Mouse (Mus musculus) liver, embryonic 11.5 days (tissue): Measurements from ENCODE around the gene Arih2. TPM values are rescaled to one million over a fixed set of nuclear protein-coding genes. Genes with fewer than 3 reads are reported as not detected.

Source experiments
- ATAC-seq: fragments of 200-750 bp; cut with Nextera tagmentation; replicated peaks from 2 replicates; pipeline ENCODE4 v1.8.0; 2017; ENCODE audit warnings: moderate number of reproducible peaks, mild to moderate bottlenecking, moderate TSS enrichment, moderate library complexity; ENCODE audit not compliant: low FRiP score
- DNase-seq: peaks from one replicate; pipeline ENCODE4 v3.0.0-alpha.2; 2017; ENCODE audit warnings: low spot score
- H3K27ac ChIP-seq: fragments of 300-500 bp; sonication (generic); 2 replicates; pipeline ENCODE4 v1.5.1; 2014; ENCODE audit warnings: mild to moderate bottlenecking, low read depth, low read length, control low read depth
- H3K27me3 ChIP-seq: fragments of 300-500 bp; sonication (generic); replicated peaks from 2 replicates; pipeline ENCODE4 v1.6.1; 2014; ENCODE audit warnings: low read length, mixed read lengths; ENCODE audit not compliant: control insufficient read depth, insufficient read depth
- H3K36me3 ChIP-seq: fragments of 300-500 bp; sonication (generic); 2 replicates; pipeline ENCODE4 v1.6.1; 2014; ENCODE audit warnings: mild to moderate bottlenecking, low read length, moderate library complexity, mixed read lengths; ENCODE audit not compliant: control insufficient read depth, insufficient read depth
- H3K4me1 ChIP-seq: fragments of 300-500 bp; sonication (generic); replicated peaks from 2 replicates; pipeline ENCODE4 v1.6.1; 2014; ENCODE audit warnings: low read length, mixed read lengths; ENCODE audit not compliant: control insufficient read depth, insufficient read depth
- H3K4me2 ChIP-seq: fragments of 300-500 bp; sonication (generic); 2 replicates; pipeline ENCODE4 v1.6.1; 2014; ENCODE audit warnings: mild to moderate bottlenecking, control low read depth, moderate library complexity
- H3K4me3 ChIP-seq: fragments of 300-500 bp; sonication (generic); 2 replicates; pipeline ENCODE4 v1.5.1; 2014; ENCODE audit warnings: low read depth, low read length, control low read depth
- H3K9ac ChIP-seq: fragments of 300-500 bp; sonication (generic); 2 replicates; pipeline ENCODE4 v1.6.1; 2014; ENCODE audit warnings: low read depth, low read length, control low read depth
- H3K9me3 ChIP-seq: fragments of 300-500 bp; sonication (generic); 2 replicates; pipeline ENCODE4 v1.6.1; 2016; ENCODE audit warnings: low read length, inconsistent platforms, mixed read lengths; ENCODE audit not compliant: control insufficient read depth
- WGBS: fragments of 180-500 bp; shearing (Covaris S2); extraction: QIAGEN DNeasy Blood & Tissue Kit; methylation state at CpG from one replicate; pipeline ENCODE4 v1.1.7; 2014; 5-methylcytosine and 5-hydroxymethylcytosine counted together
- polyA plus RNA-seq: library from polyadenylated mRNA; unstranded; fragments of >200 nt; fragmentation: Nextera tagmentation; extraction: Ambion mirVana; gene quantifications from 2 replicates; pipeline ENCODE4 v1.2.1, GENCODE M21; 2014

The Arih2 gene
- 47.7 and 54.2 TPM in 2 replicates for polyA plus RNA-seq

DNA sequence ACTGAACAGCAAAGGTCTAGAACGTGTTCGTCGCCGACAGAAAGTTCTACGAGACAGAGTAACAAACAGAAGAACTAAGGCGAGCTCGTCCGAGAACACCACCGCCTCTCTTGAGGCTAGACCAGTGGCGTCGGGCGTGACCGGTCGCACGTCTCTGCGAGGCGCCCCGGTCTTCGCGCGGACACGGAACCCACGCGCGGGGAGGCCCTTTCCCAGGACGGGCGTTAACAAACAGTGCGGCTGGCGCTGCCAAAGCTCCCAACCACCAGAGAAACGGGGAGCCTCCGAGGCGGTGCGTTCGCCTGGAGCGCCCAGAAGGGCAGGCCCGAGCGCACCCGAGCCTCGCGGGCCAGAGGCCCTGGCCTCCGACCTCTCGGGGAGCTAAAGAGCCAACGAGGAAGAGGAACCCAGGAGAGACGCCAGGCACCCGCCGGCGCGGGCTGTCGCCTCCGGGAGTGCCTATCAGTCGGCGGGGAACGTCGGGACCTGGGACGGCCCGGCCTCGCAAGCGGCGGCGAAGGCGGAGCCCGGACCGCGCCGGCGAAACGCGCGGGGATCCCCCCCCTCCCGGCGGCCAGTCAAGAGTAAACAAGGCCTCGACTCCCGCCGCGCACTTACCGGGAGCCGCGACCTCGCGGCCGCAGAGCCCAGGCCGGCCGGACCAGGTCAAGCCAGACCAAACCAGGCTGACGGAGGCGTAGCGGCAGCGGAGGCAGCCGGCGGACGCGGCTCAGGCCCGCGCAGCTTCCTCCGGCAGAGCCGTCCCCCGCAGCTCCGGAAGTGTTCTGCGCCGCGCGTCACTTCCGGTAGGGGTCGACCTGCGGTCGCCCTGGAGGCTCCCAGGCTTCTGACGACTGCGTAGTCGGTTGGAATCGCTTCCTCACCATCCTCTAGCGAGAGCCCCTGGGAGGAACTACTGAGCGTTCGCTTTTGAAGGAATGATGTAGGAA, at the start of gene Arih2:
Gene Arih2, minus strand, starts transcription at position 776 of the 950 bp plus-strand sequence.
- peak within 1 kb of the TSS; percentile 91 for H3K4me2 ChIP-seq
- ATAC-seq (peak; percentile 96), DNase-seq (peak; percentile 91)
- under 1% methylated on average over 99 of the region's 112 CpGs for WGBS
- H3K27ac ChIP-seq: peak within 1 kb of the TSS; percentile 87
- H3K9me3 ChIP-seq: no peaks in the 10 kb centered on the region
- no peaks in the 10 kb centered on the region for H3K36me3 ChIP-seq
- H3K9ac ChIP-seq: peak within 1 kb of the TSS; percentile 79
- H3K27me3 ChIP-seq: no peaks in the 10 kb centered on the region
- peak within 1 kb of the TSS; percentile 80 for H3K4me3 ChIP-seq
- peaks cover 18% of the 10 kb centered on the region for H3K4me1 ChIP-seq

DNA sequence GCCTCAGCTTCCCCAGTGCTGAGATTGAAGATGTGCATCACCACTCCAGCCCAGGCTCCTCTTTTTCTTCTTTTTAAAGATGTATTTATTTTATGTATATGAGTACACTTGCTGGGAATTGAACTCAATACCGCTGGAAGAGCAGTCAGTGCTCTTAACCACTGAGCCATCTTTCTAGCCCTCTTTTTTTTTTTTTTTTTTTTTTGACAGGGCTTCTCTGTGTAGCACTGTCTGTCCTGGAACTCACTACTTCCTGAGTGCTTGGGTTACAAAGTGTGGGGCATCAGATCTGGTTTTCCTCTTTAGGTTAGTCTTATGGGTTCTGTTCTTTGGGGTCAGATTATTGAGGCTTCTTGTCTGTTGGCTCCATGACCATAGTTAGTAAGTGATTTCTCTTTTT, 45.3 kb upstream of the Arih2 start:
- Histone ChIP-seq H3K4me2 (no peak overlapping the region), H3K4me3 (no peak overlapping the region), H3K27ac (no peak overlapping the region), H3K27me3 (no peaks in the 10 kb centered on the region; the same call in 1 of the 2 replicates), H3K9ac (no peak overlapping the region), H3K9me3 (no peaks in the 10 kb centered on the region), H3K4me1 (peaks cover 13% of the 10 kb centered on the region), H3K36me3 (no peaks in the 10 kb centered on the region)
- 74% methylated on average over 1 of the region's 1 CpGs for WGBS
- ATAC-seq (no peak), DNase-seq (no peak)

DNA sequence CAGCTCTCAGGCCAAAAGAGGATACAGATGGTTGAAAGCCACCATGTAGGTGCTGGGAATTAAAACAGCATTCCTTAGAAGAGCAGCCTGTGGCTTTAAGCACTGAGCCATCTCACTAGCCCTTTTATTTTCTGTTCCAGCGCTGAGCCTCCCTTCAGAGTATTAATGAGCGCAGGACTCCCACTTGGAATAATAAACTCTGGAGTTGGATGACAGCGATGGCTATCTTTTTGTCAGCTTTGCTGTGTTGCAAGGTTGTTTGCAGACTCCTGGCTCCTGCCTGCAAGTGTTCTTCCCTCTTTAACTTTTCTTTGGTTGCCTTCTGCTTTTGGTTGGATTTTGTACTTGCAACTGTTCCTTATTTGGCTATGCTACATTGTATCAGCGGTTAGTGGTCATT, 44.8 kb upstream of the Arih2 start:
- peaks cover 13% of the 10 kb centered on the region for H3K4me1 ChIP-seq
- H3K9ac ChIP-seq: no peak overlapping the region
- H3K27me3 ChIP-seq: no peaks in the 10 kb centered on the region; the same call in 1 of the 2 replicates
- H3K4me2 ChIP-seq: peak overlapping the region; percentile 7
- ATAC-seq (no peak), DNase-seq (no peak)
- H3K4me3 ChIP-seq: no peak overlapping the region
- no peaks in the 10 kb centered on the region for H3K9me3 ChIP-seq
- H3K27ac ChIP-seq: no peak overlapping the region
- no peaks in the 10 kb centered on the region for H3K36me3 ChIP-seq
- WGBS: 73% methylated on average over 4 of the region's 4 CpGs

DNA sequence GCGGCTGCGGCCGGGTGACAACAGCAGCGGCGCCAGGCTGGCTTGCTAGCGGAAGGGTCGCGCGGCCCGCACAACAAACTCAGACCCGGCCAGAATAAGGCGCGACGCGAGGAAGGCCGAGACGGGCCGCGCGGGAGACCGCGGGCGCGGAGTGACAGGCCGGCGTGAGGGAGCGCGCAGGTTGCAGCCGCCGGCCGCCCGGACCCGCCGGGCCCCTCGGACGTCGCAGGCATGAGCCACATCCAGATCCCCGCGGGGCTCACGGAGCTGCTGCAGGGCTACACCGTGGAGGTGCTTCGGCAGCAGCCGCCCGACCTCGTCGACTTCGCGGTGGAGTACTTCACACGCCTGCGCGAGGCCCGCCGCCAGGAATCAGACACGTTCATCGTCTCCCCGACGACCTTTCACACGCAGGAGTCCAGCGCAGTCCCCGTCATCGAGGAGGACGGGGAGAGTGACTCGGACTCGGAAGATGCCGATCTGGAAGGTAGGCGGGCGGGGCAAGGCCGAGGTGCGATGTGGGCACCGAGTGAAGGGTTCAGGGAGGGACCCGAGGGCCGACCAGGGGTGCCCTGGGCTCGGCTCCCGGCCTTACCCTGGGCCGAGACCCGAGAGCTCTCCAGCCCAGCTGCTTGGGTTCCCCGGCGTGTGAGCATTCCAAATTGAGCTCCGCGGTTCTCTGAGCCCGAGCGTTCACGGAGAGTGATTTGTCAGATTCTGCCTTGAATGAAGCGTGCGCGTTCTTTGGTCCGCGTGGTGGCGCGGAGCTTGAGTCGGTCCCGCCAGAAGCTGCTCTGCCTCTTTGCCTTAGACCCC, 43.2 kb upstream of the Arih2 start:
- H3K27me3 ChIP-seq: no peaks in the 10 kb centered on the region; the same call in 1 of the 2 replicates
- H3K4me1 ChIP-seq: peaks cover 13% of the 10 kb centered on the region
- ATAC-seq (peak; percentile 57), DNase-seq (peak; percentile 71)
- no peaks in the 10 kb centered on the region for H3K36me3 ChIP-seq
- H3K9me3 ChIP-seq: no peaks in the 10 kb centered on the region
- H3K27ac ChIP-seq: peak overlapping the region; percentile 46
- H3K9ac ChIP-seq: peak overlapping the region; percentile 63
- peak overlapping the region; percentile 99 for H3K4me2 ChIP-seq
- H3K4me3 ChIP-seq: peak overlapping the region; percentile 61
- under 1% methylated on average over 92 of the region's 92 CpGs for WGBS

DNA sequence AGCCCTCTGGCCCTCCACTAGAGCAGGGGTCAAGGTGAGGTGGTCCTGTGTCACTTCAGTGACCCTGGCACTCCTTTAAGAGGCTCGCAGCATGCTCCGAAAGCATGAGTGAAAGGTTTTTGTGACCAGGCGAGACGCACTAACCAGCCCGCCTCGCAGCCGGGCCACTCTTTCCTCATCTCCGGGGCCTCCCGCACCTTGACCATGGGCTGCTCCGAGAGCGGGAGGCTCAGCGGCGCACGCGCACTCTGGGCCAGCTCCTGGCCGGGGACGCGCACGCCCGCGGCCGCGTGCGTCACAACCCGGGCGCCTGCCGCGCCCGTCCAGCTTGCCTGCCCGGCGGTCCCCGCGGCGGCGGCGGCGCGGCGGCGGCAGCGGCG, 42.6 kb upstream of the Arih2 start:
- peak overlapping the region; percentile 99 for H3K4me2 ChIP-seq
- DNase-seq: peak; percentile 82
- peak overlapping the region; percentile 63 for H3K9ac ChIP-seq
- peak overlapping the region; percentile 61 for H3K4me3 ChIP-seq
- peak; percentile 84 for ATAC-seq
- peaks cover 13% of the 10 kb centered on the region for H3K4me1 ChIP-seq
- H3K27me3 ChIP-seq: no peaks in the 10 kb centered on the region; the same call in 1 of the 2 replicates
- peak overlapping the region; percentile 46; the same call in 1 of the 2 replicates for H3K27ac ChIP-seq
- H3K9me3 ChIP-seq: no peaks in the 10 kb centered on the region
- H3K36me3 ChIP-seq: no peaks in the 10 kb centered on the region
- WGBS: 2% methylated on average over 37 of the region's 42 CpGs

DNA sequence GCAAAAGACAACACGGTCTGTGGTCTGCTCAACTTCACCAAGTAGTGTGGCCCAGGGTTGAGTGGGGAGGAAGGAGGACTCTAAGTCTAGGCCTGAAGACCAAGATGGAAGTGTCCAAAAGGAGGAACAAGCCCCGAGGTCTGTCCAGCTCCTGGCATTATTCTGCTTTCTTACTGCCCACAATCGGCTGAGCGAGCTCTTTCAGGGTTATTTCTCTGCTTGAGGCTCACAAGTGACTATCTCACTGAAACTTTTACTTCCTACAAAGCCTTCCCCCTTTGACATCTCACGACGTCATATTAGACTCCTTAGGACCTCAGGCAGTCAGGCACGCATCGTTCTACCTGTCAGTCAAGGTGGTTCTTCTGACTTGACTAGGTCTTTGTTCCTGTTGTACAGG, 42.2 kb upstream of the Arih2 start:
- Histone ChIP-seq H3K9ac (peak overlapping the region; percentile 63), H3K4me1 (peaks cover 13% of the 10 kb centered on the region), H3K4me3 (peak overlapping the region; percentile 61), H3K27me3 (no peaks in the 10 kb centered on the region; the same call in 1 of the 2 replicates), H3K27ac (no peak overlapping the region), H3K4me2 (peak overlapping the region; percentile 99), H3K36me3 (no peaks in the 10 kb centered on the region), H3K9me3 (no peaks in the 10 kb centered on the region)
- WGBS: 50% methylated on average over 8 of the region's 8 CpGs
- DNase-seq (no peak), ATAC-seq (no peak)

DNA sequence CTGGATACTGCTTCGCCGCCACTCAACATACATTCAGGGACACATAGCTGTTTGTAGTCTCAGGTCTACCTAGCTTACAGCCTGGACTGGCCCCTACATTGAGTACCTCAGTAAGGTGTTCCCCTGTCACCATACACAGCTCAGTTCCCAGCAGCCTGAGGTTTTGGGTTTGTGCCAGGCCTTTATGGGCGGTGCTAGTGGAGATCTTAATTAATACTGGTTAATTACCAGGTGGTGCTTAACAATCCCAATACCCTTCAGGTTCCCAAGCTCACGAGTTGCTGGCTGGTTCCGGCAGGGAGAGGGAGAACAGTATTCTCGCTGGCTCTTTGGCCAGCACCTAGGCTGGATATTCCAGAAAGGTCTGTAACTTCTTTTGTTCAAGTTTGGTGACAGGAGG, 41.7 kb upstream of the Arih2 start:
- no peak for DNase-seq
- H3K36me3 ChIP-seq: no peaks in the 10 kb centered on the region
- H3K4me3 ChIP-seq: no peak overlapping the region
- H3K9ac ChIP-seq: no peak overlapping the region
- no peak for ATAC-seq
- WGBS: 84% methylated on average over 6 of the region's 6 CpGs
- no peak overlapping the region for H3K27ac ChIP-seq
- no peak overlapping the region for H3K4me2 ChIP-seq
- no peaks in the 10 kb centered on the region; the same call in 1 of the 2 replicates for H3K27me3 ChIP-seq
- H3K9me3 ChIP-seq: no peaks in the 10 kb centered on the region
- peaks cover 13% of the 10 kb centered on the region for H3K4me1 ChIP-seq

DNA sequence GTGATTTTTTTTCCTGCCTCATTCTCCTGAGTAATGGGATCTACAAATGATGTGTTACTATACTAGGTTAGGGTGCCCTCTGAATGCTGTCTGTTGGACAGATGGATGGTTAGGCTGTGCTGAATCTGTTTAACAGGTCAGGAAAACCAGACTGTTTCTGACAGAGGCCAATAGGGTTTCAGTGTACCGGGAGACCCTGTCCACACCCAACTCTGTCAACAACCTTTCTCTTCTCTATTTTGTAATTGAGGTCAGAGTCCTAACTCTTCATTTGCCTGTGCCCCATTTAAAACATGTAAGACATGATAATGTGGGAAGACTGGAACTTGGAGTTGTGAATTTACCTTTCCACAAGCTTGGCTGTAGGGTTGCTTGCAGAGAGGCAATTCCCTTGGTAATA, 40.8 kb upstream of the Arih2 start:
- H3K4me1 ChIP-seq: peaks cover 13% of the 10 kb centered on the region
- H3K4me2 ChIP-seq: no peak overlapping the region
- 63% methylated on average over 1 of the region's 1 CpGs for WGBS
- DNase-seq: no peak
- H3K4me3 ChIP-seq: no peak overlapping the region
- no peaks in the 10 kb centered on the region for H3K9me3 ChIP-seq
- H3K9ac ChIP-seq: no peak overlapping the region
- H3K27ac ChIP-seq: no peak overlapping the region
- no peak for ATAC-seq
- no peaks in the 10 kb centered on the region for H3K36me3 ChIP-seq
- no peaks in the 10 kb centered on the region; the same call in 1 of the 2 replicates for H3K27me3 ChIP-seq
